Mouse (Mus musculus): ENCODE results near the gene Sort1. TPM values are rescaled to one million over a fixed set of nuclear protein-coding genes. Genes with fewer than 3 reads are reported as not detected.

Sort1 gene
- total and polyA plus RNA-seq, 2 experiments from 2014 or later, result 7.4 to 33.5 TPM

GRCm38 (mm10) chr3:108283241-108283561 lies 681 bp upstream of the Sort1 start:
- H3K27ac ChIP-seq (ENCODE audit: low read depth), result peak overlapping the region; percentile 45
- DNase-seq (ENCODE audit: low spot score) (no peak), ATAC-seq (ENCODE audit: insufficient read depth, low read depth) (no peak)
- no peaks in the 10 kb centered on the region for H3K9me3 ChIP-seq (replicated peaks; ENCODE audit: control insufficient read depth, low read length)
- H3K27me3 ChIP-seq (ENCODE audit: control insufficient read depth, insufficient read depth, low read length), result no peaks in the 10 kb centered on the region
- peak overlapping the region; percentile 77; the same call in 1 of the 2 replicates for H3K9ac ChIP-seq (replicated peaks; ENCODE audit: low read depth, low read length)
- peak overlapping the region; percentile 90 for H3K4me2 ChIP-seq (ENCODE audit: low read depth, low read length)
- H3K36me3 ChIP-seq (replicated peaks; ENCODE audit: control insufficient read depth, insufficient read depth, low read length), result peaks cover 11% of the 10 kb centered on the region
- WGBS, result 13% methylated on average over 6 of the region's 6 CpGs
- TF ChIP-seq CTCF (IDR thresholded peaks at IDR 0.05; ENCODE audit: low read depth), result no peak
- no peak for TF ChIP-seq EP300 (IDR thresholded peaks at IDR 0.05; ENCODE audit: low read depth)
- peaks cover 26% of the 10 kb centered on the region; the same call in 1 of the 2 replicates for H3K4me1 ChIP-seq (ENCODE audit: control insufficient read depth, insufficient read depth)
- H3K4me3 ChIP-seq (ENCODE audit: low read depth, low read length), result peak overlapping the region; percentile 81

- no peak for ATAC-seq (ENCODE audit: insufficient read depth, low read depth)
- Histone ChIP-seq H3K4me3 (ENCODE audit: low read depth, low read length) (peak overlapping the region; percentile 81), H3K9ac (replicated peaks; ENCODE audit: low read depth, low read length) (0 out of 2 replicates have a peak overlapping the region, but pooled peaks have one; percentile 77), H3K36me3 (replicated peaks; ENCODE audit: control insufficient read depth, insufficient read depth, low read length) (0 out of 2 replicates have a peak, but pooled peaks cover 3% of the 10 kb centered on the region), H3K9me3 (replicated peaks; ENCODE audit: control insufficient read depth, low read length) (no peaks in the 10 kb centered on the region), H3K4me2 (ENCODE audit: low read depth, low read length) (peak overlapping the region; percentile 90), H3K4me1 (ENCODE audit: control insufficient read depth, insufficient read depth) (peaks cover 44% of the 10 kb centered on the region), H3K27me3 (ENCODE audit: control insufficient read depth, insufficient read depth, low read length) (no peaks in the 10 kb centered on the region), H3K27ac (ENCODE audit: low read depth) (no peak overlapping the region)
- 47% methylated on average over 4 of the region's 4 CpGs for WGBS
- TF ChIP-seq CTCF (IDR thresholded peaks at IDR 0.05; ENCODE audit: low read depth), result no peak
- TF ChIP-seq EP300 (IDR thresholded peaks at IDR 0.05; ENCODE audit: low read depth), result no peak
- DNase-seq (ENCODE audit: low spot score), result no peak
Observed at GRCm38 (mm10) chr3:108285078-108285711, 1.3 kb downstream of the Sort1 start.

DNA sequence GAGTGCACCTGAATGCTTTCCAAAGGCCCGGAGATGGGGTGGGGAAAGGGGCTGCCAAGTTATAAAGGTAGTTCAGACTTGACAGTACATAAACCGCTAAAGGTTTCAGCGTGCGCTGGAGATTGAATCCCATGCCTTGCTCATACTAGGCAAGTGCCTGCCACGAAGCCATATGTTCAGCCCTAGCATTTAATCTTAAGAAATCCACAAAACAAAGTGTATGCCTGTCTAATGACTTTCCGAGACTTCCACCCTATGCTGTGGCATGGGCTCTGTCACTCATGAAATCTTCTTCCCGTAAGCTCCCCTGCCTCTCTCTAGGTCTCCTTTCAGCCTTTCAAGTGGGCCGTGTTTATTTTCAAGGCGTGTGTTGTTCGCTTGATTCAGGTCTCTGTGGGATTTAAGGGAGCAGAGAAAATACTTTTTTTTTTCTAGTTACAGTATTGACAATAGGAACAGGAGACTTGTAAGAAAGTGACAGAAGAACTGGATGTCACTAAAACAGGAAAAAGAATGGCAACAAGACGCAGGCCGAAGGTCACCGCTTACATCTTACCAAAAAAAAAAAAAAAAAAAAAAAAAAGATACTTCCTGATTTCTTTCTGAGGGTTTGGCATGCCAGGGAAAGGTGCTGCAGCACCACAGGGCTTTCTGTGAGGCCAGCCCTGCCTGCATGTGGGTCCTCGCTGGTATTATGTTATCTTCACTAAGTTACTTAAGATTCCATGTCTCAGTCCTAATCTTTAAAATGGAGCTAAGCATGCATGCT lies 3.0 kb downstream of the Sort1 start:
- Histone ChIP-seq H3K4me3 (ENCODE audit: low read depth, low read length) (no peak overlapping the region), H3K27ac (ENCODE audit: low read depth) (0 out of 2 replicates have a peak overlapping the region, but pooled peaks have one; percentile 11), H3K4me1 (ENCODE audit: control insufficient read depth, insufficient read depth) (peaks cover 59% of the 10 kb centered on the region), H3K9ac (replicated peaks; ENCODE audit: low read depth, low read length) (no peak overlapping the region), H3K36me3 (replicated peaks; ENCODE audit: control insufficient read depth, insufficient read depth, low read length) (0 out of 2 replicates have a peak, but pooled peaks cover 3% of the 10 kb centered on the region), H3K27me3 (ENCODE audit: control insufficient read depth, insufficient read depth, low read length) (no peaks in the 10 kb centered on the region), H3K4me2 (ENCODE audit: low read depth, low read length) (no peak overlapping the region), H3K9me3 (replicated peaks; ENCODE audit: control insufficient read depth, low read length) (no peaks in the 10 kb centered on the region)
- WGBS, result 63% methylated on average over 14 of the region's 14 CpGs
- DNase-seq (ENCODE audit: low spot score), result no peak
- no peak for TF ChIP-seq CTCF (IDR thresholded peaks at IDR 0.05; ENCODE audit: low read depth)
- no peak for TF ChIP-seq EP300 (IDR thresholded peaks at IDR 0.05; ENCODE audit: low read depth)
- ATAC-seq (ENCODE audit: insufficient read depth, low read depth), result no peak

DNA sequence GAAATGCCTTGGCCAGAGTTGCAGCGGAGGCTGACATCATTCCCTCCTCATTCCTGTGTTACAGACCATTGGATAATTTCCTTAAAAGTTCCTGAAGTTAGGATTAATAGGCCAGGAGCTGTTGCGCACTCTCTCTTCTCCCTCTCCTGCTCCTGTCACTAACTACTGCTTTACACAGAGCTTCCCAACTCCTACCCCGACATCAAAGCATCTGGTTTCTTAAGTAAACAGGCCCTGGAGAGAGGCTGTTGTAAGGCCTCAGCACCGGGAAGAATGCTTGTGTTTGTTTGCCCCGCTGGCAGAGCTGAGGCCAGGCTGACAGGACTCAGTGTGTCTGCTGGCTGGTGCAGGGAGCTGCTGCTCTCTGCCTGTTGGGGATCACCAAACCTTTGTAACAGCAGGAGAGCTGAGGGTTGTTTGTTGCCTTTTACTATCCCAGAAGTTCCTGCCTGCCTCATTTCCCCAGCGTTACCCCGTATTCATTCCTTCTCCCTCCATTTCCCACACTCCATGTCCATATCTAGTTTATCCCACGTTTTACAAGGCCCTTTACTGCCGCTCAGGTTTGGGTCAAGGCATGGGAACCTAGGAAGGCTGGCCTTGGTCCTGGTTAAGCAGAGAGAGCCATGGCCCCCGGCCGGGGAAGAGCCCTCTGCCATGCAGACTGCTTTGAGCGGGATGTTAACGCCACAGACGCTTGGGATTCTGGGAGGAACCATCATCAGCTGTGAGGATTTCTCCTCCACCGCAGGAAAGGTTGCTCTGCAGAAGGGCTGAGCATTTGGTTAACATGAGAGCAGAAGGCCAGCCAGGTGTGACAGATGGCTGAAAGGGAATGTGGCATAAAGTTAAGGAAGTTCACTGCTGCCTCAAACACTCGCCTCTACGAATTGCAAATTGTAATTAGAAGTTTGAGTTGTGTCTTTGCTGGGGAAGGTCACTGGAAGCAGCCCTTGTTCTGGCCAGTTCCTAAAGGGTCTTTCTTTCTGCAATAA lies 4.2 kb downstream of the Sort1 start:
- DNase-seq (ENCODE audit: low spot score) (no peak), ATAC-seq (ENCODE audit: insufficient read depth, low read depth) (no peak)
- peak overlapping the region; percentile 52 for H3K27ac ChIP-seq (ENCODE audit: low read depth)
- no peaks in the 10 kb centered on the region for H3K9me3 ChIP-seq (replicated peaks; ENCODE audit: control insufficient read depth, low read length)
- H3K4me1 ChIP-seq (ENCODE audit: control insufficient read depth, insufficient read depth), result peaks cover 59% of the 10 kb centered on the region
- WGBS, result 47% methylated on average over 17 of the region's 17 CpGs
- 0 out of 2 replicates have a peak, but pooled peaks cover 3% of the 10 kb centered on the region for H3K36me3 ChIP-seq (replicated peaks; ENCODE audit: control insufficient read depth, insufficient read depth, low read length)
- no peak overlapping the region for H3K4me3 ChIP-seq (ENCODE audit: low read depth, low read length)
- H3K9ac ChIP-seq (replicated peaks; ENCODE audit: low read depth, low read length), result no peak overlapping the region
- no peaks in the 10 kb centered on the region for H3K27me3 ChIP-seq (ENCODE audit: control insufficient read depth, insufficient read depth, low read length)
- TF ChIP-seq EP300 (IDR thresholded peaks at IDR 0.05; ENCODE audit: low read depth) (no peak), CTCF (IDR thresholded peaks at IDR 0.05; ENCODE audit: low read depth) (no peak)
- no peak overlapping the region for H3K4me2 ChIP-seq (ENCODE audit: low read depth, low read length)

Data from heart, postnatal 0 days (tissue).